Mouse (Mus musculus) erythroblast, embryonic 14.5 days (primary cell): ENCODE data around the gene Ptk6. TPM values are rescaled to one million over a fixed set of nuclear protein-coding genes. Genes with fewer than 3 reads are reported as not detected.

ENCODE experiments used
- H3K27me3 ChIP-seq: 2 replicates; pipeline ENCODE4 v1.6.1; 2012; ENCODE audit warnings: inconsistent platforms; ENCODE audit not compliant: control insufficient read depth
- H3K36me3 ChIP-seq: 2 replicates; pipeline ENCODE4 v1.6.1; 2012; ENCODE audit warnings: mild to moderate bottlenecking, inconsistent platforms; ENCODE audit not compliant: control insufficient read depth
- H3K4me1 ChIP-seq: 2 replicates; pipeline ENCODE4 v1.6.1; 2012; ENCODE audit warnings: inconsistent platforms; ENCODE audit not compliant: control insufficient read depth
- H3K4me3 ChIP-seq: replicated peaks from 2 replicates; pipeline ENCODE3; 2012; ENCODE audit warnings: moderate library complexity, mild to moderate bottlenecking, inconsistent platforms
- H3K9me3 ChIP-seq: 2 replicates; pipeline ENCODE4 v1.6.1; 2012; ENCODE audit warnings: low read length, inconsistent platforms, mixed read lengths; ENCODE audit not compliant: control insufficient read depth
- GATA1 ChIP-seq: IDR thresholded peaks from 2 replicates; pipeline ENCODE4 v1.6.1; 2012; ENCODE audit warnings: low read length, inconsistent platforms, mixed read lengths
- TAL1 ChIP-seq: IDR thresholded peaks from 3 replicates; pipeline ENCODE4 v1.6.1; 2012; ENCODE audit warnings: low read length, inconsistent platforms, mixed read lengths
- polyA plus RNA-seq: library from polyadenylated mRNA; stranded (reverse); fragments of >175 nt; gene quantifications from 2 replicates; pipeline ENCODE4 v1.2.3, GENCODE M21; 2012

Gene Ptk6
- not detected in 2 replicates for polyA plus RNA-seq

GRCm38 (mm10) chr2:181202422-181202821 lies at the start of gene Ptk6:
Ptk6 (minus strand) TSS chr2:181202789.
- peaks cover 68% of the 10 kb centered on the region for H3K4me1 ChIP-seq
- peaks cover 5% of the 10 kb centered on the region for H3K36me3 ChIP-seq
- no peak within 1 kb of the TSS for H3K4me3 ChIP-seq
- H3K27me3 ChIP-seq = peaks cover 47% of the 10 kb centered on the region
- TF ChIP-seq GATA1 (no peak), TAL1 (no peak)
- H3K9me3 ChIP-seq = no peaks in the 10 kb centered on the region

GRCm38 (mm10) chr2:181251841-181252240 lies 49.3 kb upstream of the Ptk6 start:
- no peak for TF ChIP-seq TAL1
- no peak for TF ChIP-seq GATA1
- H3K9me3 ChIP-seq = no peaks in the 10 kb centered on the region
- peaks cover 63% of the 10 kb centered on the region for H3K36me3 ChIP-seq
- H3K27me3 ChIP-seq = no peaks in the 10 kb centered on the region
- H3K4me3 ChIP-seq = no peak overlapping the region
- H3K4me1 ChIP-seq = peaks cover 3% of the 10 kb centered on the region; the same call in 1 of the 2 replicates

GRCm38 (mm10) chr2:181249217-181249616 lies 46.6 kb upstream of the Ptk6 start:
- H3K9me3 ChIP-seq = no peaks in the 10 kb centered on the region
- H3K36me3 ChIP-seq = peaks cover 38% of the 10 kb centered on the region
- TF ChIP-seq TAL1 = no peak
- H3K4me3 ChIP-seq = no peak overlapping the region
- peaks cover 4% of the 10 kb centered on the region for H3K4me1 ChIP-seq
- peaks cover under 1% of the 10 kb centered on the region for H3K27me3 ChIP-seq

- Histone ChIP-seq H3K9me3 (no peaks in the 10 kb centered on the region), H3K4me1 (peaks cover 32% of the 10 kb centered on the region), H3K36me3 (peaks cover 9% of the 10 kb centered on the region), H3K4me3 (no peak overlapping the region), H3K27me3 (peaks cover 9% of the 10 kb centered on the region)
- no peak for TF ChIP-seq TAL1
- no peak for TF ChIP-seq GATA1
Observed at GRCm38 (mm10) chr2:181245031-181245430, 42.4 kb upstream of the Ptk6 start.

GRCm38 (mm10) chr2:181243706-181244394 lies 41.3 kb upstream of the Ptk6 start:
- Histone ChIP-seq H3K4me3 (no peak overlapping the region), H3K27me3 (peaks cover 9% of the 10 kb centered on the region)

GRCm38 (mm10) chr2:181242314-181242665 lies 39.7 kb upstream of the Ptk6 start:
- peak overlapping the region; percentile 76 for H3K4me3 ChIP-seq

More at GRCm38 (mm10) chr2:181243706-181244394, 41.3 kb upstream of the Ptk6 start:
- Histone ChIP-seq H3K36me3 (peaks cover 21% of the 10 kb centered on the region), H3K4me1 (peaks cover 35% of the 10 kb centered on the region), H3K9me3 (no peaks in the 10 kb centered on the region)
- TF ChIP-seq TAL1 (no peak), GATA1 (no peak)

GRCm38 (mm10) chr2:181241602-181242313 lies 39.2 kb upstream of the Ptk6 start, which contains the start of gene Helz2:
Helz2 (minus strand) TSS chr2:181242027.
- peaks cover 36% of the 10 kb centered on the region for H3K36me3 ChIP-seq
- peak within 1 kb of the TSS; percentile 76 for H3K4me3 ChIP-seq
- H3K9me3 ChIP-seq = no peaks in the 10 kb centered on the region
- TF ChIP-seq TAL1 (no peak), GATA1 (no peak)
- H3K27me3 ChIP-seq = peaks cover 9% of the 10 kb centered on the region
- H3K4me1 ChIP-seq = peaks cover 38% of the 10 kb centered on the region

More at GRCm38 (mm10) chr2:181242314-181242665, 39.7 kb upstream of the Ptk6 start:
- TF ChIP-seq GATA1 = no peak
- no peak for TF ChIP-seq TAL1
- Histone ChIP-seq H3K9me3 (no peaks in the 10 kb centered on the region), H3K36me3 (peaks cover 34% of the 10 kb centered on the region), H3K4me1 (peaks cover 38% of the 10 kb centered on the region), H3K27me3 (peaks cover 9% of the 10 kb centered on the region)

GRCm38 (mm10) chr2:181240806-181241440 lies 38.3 kb upstream of the Ptk6 start:
- peaks cover 38% of the 10 kb centered on the region for H3K4me1 ChIP-seq
- H3K4me3 ChIP-seq = peak overlapping the region; percentile 76
- TF ChIP-seq TAL1 (no peak), GATA1 (no peak)
- no peaks in the 10 kb centered on the region for H3K9me3 ChIP-seq
- peaks cover 9% of the 10 kb centered on the region for H3K27me3 ChIP-seq
- H3K36me3 ChIP-seq = peaks cover 44% of the 10 kb centered on the region

- H3K27me3 ChIP-seq = peaks cover 9% of the 10 kb centered on the region
- TF ChIP-seq TAL1 (no peak), GATA1 (no peak)
- H3K9me3 ChIP-seq = no peaks in the 10 kb centered on the region
- H3K4me3 ChIP-seq = no peak overlapping the region
- peaks cover 38% of the 10 kb centered on the region for H3K4me1 ChIP-seq
- peaks cover 60% of the 10 kb centered on the region for H3K36me3 ChIP-seq
Observed at GRCm38 (mm10) chr2:181239261-181239660, 36.7 kb upstream of the Ptk6 start.
